In genomic region chr13:23685121-23685861, GRCm38 (mm10) we compare ENCODE assay signal across 8 mouse cellular contexts. TPM values are rescaled to one million over a fixed set of nuclear protein-coding genes. Genes with fewer than 3 reads are reported as not detected.
A peak's percentile ranks its signal among the peaks of the same experiment; 100 is the strongest.
DNase-seq lines count a peak whose midpoint lies in the region; ATAC-seq and TF ChIP-seq lines count a peak whose summit lies in the region.

No protein-coding gene starts in this region.

- no peaks in the 10 kb centered on the region for H3K9me3 ChIP-seq in heart, embryonic 12.5 days (replicated peaks)
- no peaks in the 10 kb centered on the region for H3K9me3 ChIP-seq in limb, embryonic 13.5 days

- no peak for TF ChIP-seq CTCF in lung, adult 2 months (IDR thresholded peaks at IDR 0.05; ENCODE audit: insufficient read depth, low read length)

- H3K9ac ChIP-seq in heart, embryonic 12.5 days = peak overlapping the region; percentile 66
- H3K9ac ChIP-seq in limb, embryonic 13.5 days = peak overlapping the region; percentile 79

- H3K27ac ChIP-seq in heart, embryonic 12.5 days (ENCODE audit: poor library complexity, severe bottlenecking) = peak overlapping the region; percentile 99
- peak overlapping the region; percentile 98 for H3K27ac ChIP-seq in limb, embryonic 13.5 days

- no peaks in the 10 kb centered on the region for H3K36me3 ChIP-seq in heart, embryonic 12.5 days
- H3K36me3 ChIP-seq in limb, embryonic 13.5 days = no peaks in the 10 kb centered on the region

- no peaks in the 10 kb centered on the region for H3K27me3 ChIP-seq in heart, embryonic 12.5 days (replicated peaks)
- no peaks in the 10 kb centered on the region for H3K27me3 ChIP-seq in limb, embryonic 13.5 days

- peak overlapping the region; percentile 79 for H3K4me2 ChIP-seq in heart, embryonic 12.5 days
- H3K4me2 ChIP-seq in limb, embryonic 13.5 days (replicated peaks) = peak overlapping the region; percentile 76

- WGBS in lung, adult 2 months = under 1% methylated on average over 15 of the region's 15 CpGs
- 9% methylated on average over 15 of the region's 15 CpGs for WGBS in heart, embryonic 12.5 days
- WGBS in limb, embryonic 13.5 days = 9% methylated on average over 15 of the region's 15 CpGs

- TF ChIP-seq POLR2A in lung, adult 2 months (IDR thresholded peaks at IDR 0.05; ENCODE audit: borderline replicate concordance, extremely low read depth, low read depth, low read length) = no peak

- no peak for ATAC-seq in heart, embryonic 12.5 days (ENCODE audit: insufficient number of reproducible peaks, low FRiP score)
- ATAC-seq in limb, embryonic 13.5 days (ENCODE audit: low FRiP score, low read depth) = no peak
- no peak for ATAC-seq in inflammation-experienced regulatory T-cells, adult 6 months

- peak overlapping the region; percentile 72 for H3K4me3 ChIP-seq in lung, adult 2 months (replicated peaks; ENCODE audit: extremely low read depth, low read depth, low read length)
- peak overlapping the region; percentile 57 for H3K4me3 ChIP-seq in heart, embryonic 12.5 days
- H3K4me3 ChIP-seq in limb, embryonic 13.5 days = peak overlapping the region; percentile 51

- H3K4me1 ChIP-seq in lung, adult 2 months (ENCODE audit: control insufficient read depth, insufficient read depth, low read length) = peaks cover 6% of the 10 kb centered on the region
- peaks cover 13% of the 10 kb centered on the region for H3K4me1 ChIP-seq in heart, embryonic 12.5 days (replicated peaks)
- H3K4me1 ChIP-seq in limb, embryonic 13.5 days = peaks cover 21% of the 10 kb centered on the region

- no peak for DNase-seq in lung, adult 2 months
- DNase-seq in lung, postnatal 14 days = no peak
- peak; percentile 68 for DNase-seq in c-Kit-positive CD71-positive TER-119-positive erythroid progenitor cells, embryonic 14.5 days (ENCODE audit: low spot score)
- peak; percentile 7 to 16 for DNase-seq in natural killer cell, adult 2 months (ENCODE audit: low spot score in 2 of 2)
- no peak for DNase-seq in urinary bladder, adult 18-20 months (ENCODE audit: low spot score in 2 of 2)

RNA-seq across cellular contexts. Expression of gene Hist1h2bc, which starts 1.3 kb away (rescaled TPM):
- polyA plus RNA-seq in lung, adult 2 months (2012; rRNA removed) = 142 and 182 TPM in 2 replicates
- polyA plus RNA-seq in heart, embryonic 12.5 days (2016; fragmentation: Nextera tagmentation; extraction: Ambion mirVana) = 43.6 and 49.5 TPM in 2 replicates
- 35.3 and 35.7 TPM in 2 replicates for polyA plus RNA-seq in limb, embryonic 13.5 days (2015; fragmentation: Nextera tagmentation; extraction: Ambion mirVana)
- 1 to 10 TPM in 2 of 3 experiments, under 1 TPM in 1; 0.52 to 3.6 (median 3.3) TPM for polyA plus RNA-seq in inflammation-experienced regulatory T-cells, adult 6 months (2017; shearing (Covaris generic))

RNA-seq across cellular contexts. Expression of gene Hist1h2ac, which starts 1.5 kb away (rescaled TPM):
- polyA plus RNA-seq in lung, adult 2 months (2012; rRNA removed) = 0.45 and 0.61 TPM in 2 replicates
- 0.70 and 0.78 TPM in 2 replicates for polyA plus RNA-seq in heart, embryonic 12.5 days (2016; fragmentation: Nextera tagmentation; extraction: Ambion mirVana)
- 1.00 and 1.3 TPM in 2 replicates for polyA plus RNA-seq in limb, embryonic 13.5 days (2015; fragmentation: Nextera tagmentation; extraction: Ambion mirVana)
- polyA plus RNA-seq in inflammation-experienced regulatory T-cells, adult 6 months (2017; shearing (Covaris generic)) = under 1 TPM; 0.43 to 0.47 (median 0.47) TPM

RNA-seq across cellular contexts. Expression of gene Hist1h1t, which starts 10.3 kb away (rescaled TPM):
- polyA plus RNA-seq in lung, adult 2 months (2012; rRNA removed) = not detected in 2 replicates
- polyA plus RNA-seq in heart, embryonic 12.5 days (2016; fragmentation: Nextera tagmentation; extraction: Ambion mirVana) = not detected in 2 replicates
- polyA plus RNA-seq in limb, embryonic 13.5 days (2015; fragmentation: Nextera tagmentation; extraction: Ambion mirVana) = 0.36 and 0.43 TPM in 2 replicates
- not detected for polyA plus RNA-seq in inflammation-experienced regulatory T-cells, adult 6 months (2017; shearing (Covaris generic))

RNA-seq across cellular contexts. Expression of gene Hist1h4c, which starts 13.0 kb away (rescaled TPM):
- 6.3 and 6.8 TPM in 2 replicates for polyA plus RNA-seq in lung, adult 2 months (2012; rRNA removed)
- polyA plus RNA-seq in heart, embryonic 12.5 days (2016; fragmentation: Nextera tagmentation; extraction: Ambion mirVana) = 2.7 and 3.5 TPM in 2 replicates
- 9.0 and 10.3 TPM in 2 replicates for polyA plus RNA-seq in limb, embryonic 13.5 days (2015; fragmentation: Nextera tagmentation; extraction: Ambion mirVana)
- polyA plus RNA-seq in inflammation-experienced regulatory T-cells, adult 6 months (2017; shearing (Covaris generic)) = 1 to 10 TPM; 2.1 to 9.3 (median 4.2) TPM

RNA-seq across cellular contexts. Expression of gene Hfe, which starts 25.4 kb away (rescaled TPM):
- 21.3 and 24.2 TPM in 2 replicates for polyA plus RNA-seq in lung, adult 2 months (2012; rRNA removed)
- polyA plus RNA-seq in heart, embryonic 12.5 days (2016; fragmentation: Nextera tagmentation; extraction: Ambion mirVana) = 10.5 and 13.2 TPM in 2 replicates
- 5.2 and 5.5 TPM in 2 replicates for polyA plus RNA-seq in limb, embryonic 13.5 days (2015; fragmentation: Nextera tagmentation; extraction: Ambion mirVana)
- polyA plus RNA-seq in inflammation-experienced regulatory T-cells, adult 6 months (2017; shearing (Covaris generic)) = 1 to 10 TPM in 1 of 3 experiments, under 1 TPM in 1, not detected in 1; 0.32 to 1.7 TPM

Comparison
In these comparisons a context has a peak if more than half of its experiments do, and no peak if none do; other contexts are left out.
1. DNase-seq: peak in c-Kit-positive CD71-positive TER-119-positive erythroid progenitor cells, embryonic 14.5 days (single experiment) and natural killer cell, adult 2 months (2 of 2); none in lung, adult 2 months (single experiment), lung, postnatal 14 days (single experiment) and urinary bladder, adult 18-20 months (0 of 2).
2. Peak in every context shown above with its lines, with median percentiles within 50 percentile points of each other: H3K4me3 ChIP-seq.